Mouse (Mus musculus): ENCODE results near the gene Dctn3.

DNA sequence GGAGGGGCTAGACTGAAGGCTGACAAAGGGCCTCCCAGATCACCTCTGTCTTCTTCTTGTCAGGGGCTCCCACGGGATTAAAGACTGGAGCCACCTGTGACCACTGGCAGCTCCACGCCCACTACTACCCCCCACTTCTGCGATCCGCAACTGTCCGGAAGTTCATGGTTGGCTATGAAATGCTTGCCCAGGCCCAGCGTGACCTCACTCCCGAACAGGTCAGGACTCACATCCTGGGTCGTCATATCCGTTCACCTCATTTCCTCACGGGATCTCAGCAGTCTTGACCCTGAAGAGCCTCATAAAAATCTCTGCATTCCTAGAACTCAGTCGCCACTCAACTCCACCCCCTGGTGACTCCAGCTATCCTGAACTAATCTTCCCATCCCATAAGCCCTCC, 35.1 kb upstream of the Dctn3 start:
- no peak for TF ChIP-seq POLR2A (IDR thresholded peaks at IDR 0.05; ENCODE audit: borderline replicate concordance, insufficient read depth, low read length)
- no peak for TF ChIP-seq CTCF (IDR thresholded peaks at IDR 0.05; ENCODE audit: borderline replicate concordance, insufficient read depth, low read depth, low read length)
